Mouse (Mus musculus): ENCODE results near the gene Akap7. TPM values are rescaled to one million over a fixed set of nuclear protein-coding genes. Genes with fewer than 3 reads are reported as not detected.

Gene Akap7
- polyA plus RNA-seq, 1 experiment from 2014 or later, result 33.2 TPM

GRCm38 (mm10) chr10:25224371-25224770 is 83.3 kb downstream of the Akap7 start:
- in situ Hi-C loops (cut with MboI; ENCODE audit: low pct_unique_long_range_greater_than_20kb), result loop anchor here (25.0 kb wide), 1 partner anchor 587 kb away; no protein-coding TSS in a partner anchor
- ChIA-PET CTCF (no interaction called here), POLR2A (no interaction called here)
- DNase-seq (ENCODE audit: low read depth, low spot score), result no peak
- ATAC-seq, result no peak
- no peaks in the 10 kb centered on the region for H3K27me3 ChIP-seq
- no peak for TF ChIP-seq CTCF (IDR thresholded peaks at IDR 0.05)

- H3K27me3 ChIP-seq, result no peaks in the 10 kb centered on the region
- in situ Hi-C loops (cut with MboI; ENCODE audit: low pct_unique_long_range_greater_than_20kb), result loop anchor here (25.0 kb wide), 1 partner anchor 583 kb away; no protein-coding TSS in a partner anchor
- no peak for DNase-seq (ENCODE audit: low read depth, low spot score)
- ChIA-PET POLR2A (no interaction called here), CTCF (no interaction called here)
- TF ChIP-seq CTCF (IDR thresholded peaks at IDR 0.05), result no peak
- no peak for ATAC-seq
Measured at GRCm38 (mm10) chr10:25220754-25221153, 86.9 kb downstream of the Akap7 start.

- CTCF ChIA-PET, result interaction anchor here (0.7 to 1.8 kb wide), 6 partner anchors 7 to 495 kb away, joined by 3 to 6 read pairs (median 4); no protein-coding TSS in a partner anchor
- no peaks in the 10 kb centered on the region for H3K27me3 ChIP-seq
- POLR2A ChIA-PET, result interaction anchor here (0.6 kb wide), 1 partner anchor 308 kb away, joined by 3 read pairs; no protein-coding TSS in a partner anchor
- TF ChIP-seq CTCF (IDR thresholded peaks at IDR 0.05), result no peak
- ATAC-seq, result no peak
- in situ Hi-C loops (cut with MboI; ENCODE audit: low pct_unique_long_range_greater_than_20kb), result loop anchor here (5.0 to 25.0 kb wide), 2 partner anchors 253 to 583 kb away; no protein-coding TSS in a partner anchor
- no peak for DNase-seq (ENCODE audit: low read depth, low spot score)
Measured at GRCm38 (mm10) chr10:25219901-25220495, 87.7 kb downstream of the Akap7 start.

GRCm38 (mm10) chr10:25219220-25219628 is 88.4 kb downstream of the Akap7 start:
- no peaks in the 10 kb centered on the region for H3K27me3 ChIP-seq
- in situ Hi-C loops (cut with MboI; ENCODE audit: low pct_unique_long_range_greater_than_20kb), result loop anchor here (5.0 to 25.0 kb wide), 2 partner anchors 252 to 582 kb away; no protein-coding TSS in a partner anchor
- DNase-seq (ENCODE audit: low read depth, low spot score), result no peak
- peak; percentile 81 for TF ChIP-seq CTCF (IDR thresholded peaks at IDR 0.05)
- peak; percentile 76 for ATAC-seq
- POLR2A ChIA-PET, result interaction anchor here (0.6 kb wide), 1 partner anchor 308 kb away, joined by 3 read pairs; no protein-coding TSS in a partner anchor
- CTCF ChIA-PET, result interaction anchor here (0.7 to 1.8 kb wide), 7 partner anchors 8 to 495 kb away, joined by 3 to 6 read pairs (median 3); no protein-coding TSS in a partner anchor

GRCm38 (mm10) chr10:25218746-25219145 is 88.9 kb downstream of the Akap7 start:
- TF ChIP-seq CTCF (IDR thresholded peaks at IDR 0.05), result no peak
- CTCF ChIA-PET, result interaction anchor here (0.9 to 1.8 kb wide), 6 partner anchors 12 to 496 kb away, joined by 3 to 6 read pairs (median 4); no protein-coding TSS in a partner anchor
- POLR2A ChIA-PET, result no interaction called here
- no peak for DNase-seq (ENCODE audit: low read depth, low spot score)
- in situ Hi-C loops (cut with MboI; ENCODE audit: low pct_unique_long_range_greater_than_20kb), result loop anchor here (5.0 to 25.0 kb wide), 2 partner anchors 251 to 581 kb away; no protein-coding TSS in a partner anchor
- ATAC-seq, result no peak
- H3K27me3 ChIP-seq, result no peaks in the 10 kb centered on the region

GRCm38 (mm10) chr10:25215977-25216376 is 91.7 kb downstream of the Akap7 start:
- POLR2A ChIA-PET, result no interaction called here
- TF ChIP-seq CTCF (IDR thresholded peaks at IDR 0.05), result no peak
- ATAC-seq, result no peak

GRCm38 (mm10) chr10:25213716-25214115 is 94.0 kb downstream of the Akap7 start:
- no peak for TF ChIP-seq CTCF (IDR thresholded peaks at IDR 0.05)
- POLR2A ChIA-PET, result interaction anchor here (0.7 kb wide), 2 partner anchors 43 to 1172 kb away, joined by 3 read pairs; no protein-coding TSS in a partner anchor
- CTCF ChIA-PET, result interaction anchor here (0.9 to 1.8 kb wide), 2 partner anchors 25 to 269 kb away, joined by 3 read pairs; no protein-coding TSS in a partner anchor
- no peaks in the 10 kb centered on the region for H3K27me3 ChIP-seq
- DNase-seq (ENCODE audit: low read depth, low spot score), result peak; percentile 24
- in situ Hi-C loops (cut with MboI; ENCODE audit: low pct_unique_long_range_greater_than_20kb), result loop anchor here (25.0 kb wide), 1 partner anchor 576 kb away; no protein-coding TSS in a partner anchor
- ATAC-seq, result no peak

More at GRCm38 (mm10) chr10:25215977-25216376, 91.7 kb downstream of the Akap7 start:
- in situ Hi-C loops (cut with MboI; ENCODE audit: low pct_unique_long_range_greater_than_20kb), result loop anchor here (5.0 to 25.0 kb wide), 2 partner anchors 249 to 579 kb away; no protein-coding TSS in a partner anchor
- CTCF ChIA-PET, result interaction anchor here (0.7 to 1.3 kb wide), 4 partner anchors 11 to 42 kb away, joined by 3 to 4 read pairs (median 3); no protein-coding TSS in a partner anchor
- no peak for DNase-seq (ENCODE audit: low read depth, low spot score)
- no peaks in the 10 kb centered on the region for H3K27me3 ChIP-seq

GRCm38 (mm10) chr10:25208619-25209018 is 99.1 kb downstream of the Akap7 start:
- in situ Hi-C loops (cut with MboI; ENCODE audit: low pct_unique_long_range_greater_than_20kb), result loop anchor here (25.0 kb wide), 1 partner anchor 571 kb away; no protein-coding TSS in a partner anchor
- no peak for TF ChIP-seq CTCF (IDR thresholded peaks at IDR 0.05)
- ATAC-seq (no peak), DNase-seq (ENCODE audit: low read depth, low spot score) (no peak)
- ChIA-PET POLR2A (no interaction called here), CTCF (interaction anchor here (0.9 kb wide), 1 partner anchor 260 kb away, joined by 3 read pairs; no protein-coding TSS in a partner anchor)
- no peaks in the 10 kb centered on the region for H3K27me3 ChIP-seq

- TF ChIP-seq CTCF (IDR thresholded peaks at IDR 0.05), result no peak
- CTCF ChIA-PET, result no interaction called here
- no peaks in the 10 kb centered on the region for H3K27me3 ChIP-seq
- DNase-seq (ENCODE audit: low read depth, low spot score) (no peak), ATAC-seq (no peak)
- in situ Hi-C loops (cut with MboI; ENCODE audit: low pct_unique_long_range_greater_than_20kb), result loop anchor here (25.0 kb wide), 1 partner anchor 571 kb away; no protein-coding TSS in a partner anchor
- POLR2A ChIA-PET, result no interaction called here
Measured at GRCm38 (mm10) chr10:25207866-25208265, 99.8 kb downstream of the Akap7 start.

GRCm38 (mm10) chr10:25200691-25201090 is 107.0 kb downstream of the Akap7 start:
- TF ChIP-seq CTCF (IDR thresholded peaks at IDR 0.05), result no peak
- ChIA-PET CTCF (no interaction called here), POLR2A (no interaction called here)
- in situ Hi-C loops (cut with MboI; ENCODE audit: low pct_unique_long_range_greater_than_20kb), result loop anchor here (25.0 kb wide), 1 partner anchor 563 kb away; no protein-coding TSS in a partner anchor
- H3K27me3 ChIP-seq, result no peaks in the 10 kb centered on the region
- DNase-seq (ENCODE audit: low read depth, low spot score) (no peak), ATAC-seq (no peak)

All from Patski (cell line).